Mouse (Mus musculus) limb, embryonic 10.5 days (tissue): ENCODE results near the gene Atxn2. TPM values are rescaled to one million over a fixed set of nuclear protein-coding genes. Genes with fewer than 3 reads are reported as not detected.
"Not testable (repeated sequence)": the region's sequence is repeated elsewhere in the genome, so short reads cannot be mapped to it uniquely, and the experiment has no call there.

Source experiments
- DNase-seq: peaks from one replicate; pipeline ENCODE4 v3.0.0-alpha.2; 2017; ENCODE audit warnings: low spot score
- H3K27ac ChIP-seq: fragments of 300-500 bp; sonication (generic); 2 replicates; pipeline ENCODE4 v1.5.1; 2016; ENCODE audit warnings: mild to moderate bottlenecking
- H3K27me3 ChIP-seq: fragments of 300-500 bp; sonication (generic); 2 replicates; pipeline ENCODE4 v1.6.1; 2016; ENCODE audit warnings: low read depth, mild to moderate bottlenecking; ENCODE audit not compliant: poor library complexity, severe bottlenecking
- H3K36me3 ChIP-seq: fragments of 300-500 bp; sonication (generic); 2 replicates; pipeline ENCODE4 v1.6.1; 2016; ENCODE audit warnings: mild to moderate bottlenecking, moderate library complexity
- H3K4me1 ChIP-seq: fragments of 300-500 bp; sonication (generic); 2 replicates; pipeline ENCODE4 v1.6.1; 2016
- H3K4me3 ChIP-seq: fragments of 300-500 bp; sonication (generic); 2 replicates; pipeline ENCODE4 v1.5.1; 2016; ENCODE audit warnings: mild to moderate bottlenecking, moderate library complexity
- H3K9me3 ChIP-seq: fragments of 300-500 bp; sonication (generic); replicated peaks from 2 replicates; pipeline ENCODE4 v1.6.1; 2016; ENCODE audit warnings: mild to moderate bottlenecking
- WGBS: fragments of 180-500 bp; shearing (Covaris S2); methylation state at CpG from one replicate; pipeline ENCODE4 v1.1.7; 2016; 5-methylcytosine and 5-hydroxymethylcytosine counted together
- polyA plus RNA-seq: library from polyadenylated mRNA; unstranded; fragments of >200 nt; fragmentation: Nextera tagmentation; extraction: Ambion mirVana; gene quantifications from 2 replicates; pipeline ENCODE4 v1.2.1, GENCODE M21; 2016

Atxn2 gene
- 40.2 and 52.6 TPM in 2 replicates for polyA plus RNA-seq

DNA sequence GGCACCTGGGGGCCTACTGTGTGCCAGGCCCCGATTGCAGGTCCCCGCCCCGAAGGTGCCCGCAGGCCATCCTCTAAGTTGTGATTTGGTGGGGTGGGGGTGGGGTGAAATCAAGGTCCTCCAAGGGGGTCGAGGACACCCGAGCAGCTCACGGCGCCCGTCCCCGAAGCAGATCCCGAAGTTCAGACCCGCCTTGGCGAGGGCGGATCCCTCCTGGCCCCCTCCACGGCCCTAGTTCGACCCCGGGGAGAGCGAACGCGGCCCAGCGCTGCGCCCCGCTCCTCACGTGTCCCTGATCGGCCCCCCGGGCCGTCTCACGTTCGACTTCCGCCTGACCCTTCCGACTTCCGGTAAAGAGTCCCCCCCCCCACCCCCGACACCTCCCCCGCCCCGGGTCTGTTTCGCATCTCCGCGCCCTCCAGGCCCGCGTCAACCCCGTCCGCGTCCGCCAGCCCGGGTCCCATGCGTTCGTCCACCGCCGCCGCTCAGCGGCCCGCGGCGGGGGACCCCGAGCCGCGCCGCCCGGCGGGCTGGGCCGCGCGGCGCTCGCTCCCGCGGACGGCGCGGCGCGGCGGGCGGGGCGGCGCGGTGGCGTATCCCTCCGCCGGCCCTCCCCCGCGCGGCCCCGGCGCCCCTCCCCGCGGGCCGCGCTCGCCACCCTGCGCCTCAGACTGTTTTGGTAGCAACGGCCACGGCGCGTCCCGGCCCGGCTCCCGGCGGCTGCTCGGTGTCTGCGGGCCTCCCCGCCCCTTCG lies at the start of gene Atxn2:
TSS of gene Atxn2 (plus strand) at position 164 of the 754 bp plus-strand sequence.
- DNase-seq, result peak; percentile 91
- WGBS, result 6% methylated on average over 97 of the region's 103 CpGs
- H3K36me3 ChIP-seq, result peaks cover 12% of the 10 kb centered on the region; the same call in 1 of the 2 replicates
- peak within 1 kb of the TSS; percentile 97 for H3K27ac ChIP-seq
- H3K4me1 ChIP-seq, result peaks cover 44% of the 10 kb centered on the region
- H3K9me3 ChIP-seq, result no peaks in the 10 kb centered on the region
- H3K4me3 ChIP-seq, result peak within 1 kb of the TSS; percentile 99
- no peaks in the 10 kb centered on the region for H3K27me3 ChIP-seq

DNA sequence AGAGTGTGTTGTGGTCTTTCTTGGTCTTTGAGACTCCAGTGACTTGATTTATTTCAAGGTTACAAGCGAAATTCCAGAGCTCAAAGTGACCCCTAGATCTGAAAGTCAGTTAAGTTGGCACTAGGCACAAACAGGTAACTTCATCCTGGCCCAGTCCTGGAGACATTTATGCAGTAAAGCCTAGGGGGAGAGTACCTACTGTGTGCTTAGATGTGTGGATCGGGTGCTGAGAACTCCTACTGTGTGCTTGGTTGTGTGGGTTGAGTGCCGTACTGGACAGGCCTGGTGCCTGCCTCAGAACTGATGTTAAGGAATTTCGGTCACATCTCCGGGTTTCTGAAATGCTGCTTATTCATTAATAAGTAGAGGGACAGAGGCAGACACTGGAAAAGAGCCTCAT lies 49.6 kb upstream of the Atxn2 start:
- Histone ChIP-seq H3K27me3 (no peaks in the 10 kb centered on the region), H3K36me3 (peaks cover 41% of the 10 kb centered on the region), H3K4me3 (peak overlapping the region; percentile 89), H3K4me1 (peaks cover 28% of the 10 kb centered on the region), H3K27ac (no peak overlapping the region), H3K9me3 (no peaks in the 10 kb centered on the region)
- DNase-seq, result no peak
- WGBS, result 90% methylated on average over 5 of the region's 5 CpGs

DNA sequence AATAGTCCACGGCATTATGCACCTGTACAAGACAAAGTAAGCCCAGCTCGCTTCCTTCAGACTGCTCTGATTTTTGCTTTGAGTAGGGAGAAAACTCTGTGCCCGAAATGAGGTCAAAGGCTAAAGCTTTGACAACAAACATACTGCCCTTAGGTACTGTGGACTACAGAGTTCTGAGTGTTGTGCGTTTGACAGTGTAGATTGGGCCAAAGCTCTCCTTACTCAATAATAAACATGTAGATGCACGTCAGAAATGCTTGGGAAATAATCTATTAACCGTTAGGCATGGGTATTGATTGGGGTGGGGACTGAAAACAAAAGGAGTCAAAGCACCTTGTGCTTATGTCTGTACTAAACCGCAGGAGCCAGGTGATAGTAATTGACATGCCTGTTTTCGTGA lies 47.7 kb upstream of the Atxn2 start:
- H3K27me3 ChIP-seq, result no peaks in the 10 kb centered on the region
- no peaks in the 10 kb centered on the region for H3K9me3 ChIP-seq
- DNase-seq, result no peak
- no peak overlapping the region for H3K27ac ChIP-seq
- peaks cover 28% of the 10 kb centered on the region for H3K4me1 ChIP-seq
- 88% methylated on average over 8 of the region's 8 CpGs for WGBS
- H3K4me3 ChIP-seq, result no peak overlapping the region
- H3K36me3 ChIP-seq, result peaks cover 57% of the 10 kb centered on the region

DNA sequence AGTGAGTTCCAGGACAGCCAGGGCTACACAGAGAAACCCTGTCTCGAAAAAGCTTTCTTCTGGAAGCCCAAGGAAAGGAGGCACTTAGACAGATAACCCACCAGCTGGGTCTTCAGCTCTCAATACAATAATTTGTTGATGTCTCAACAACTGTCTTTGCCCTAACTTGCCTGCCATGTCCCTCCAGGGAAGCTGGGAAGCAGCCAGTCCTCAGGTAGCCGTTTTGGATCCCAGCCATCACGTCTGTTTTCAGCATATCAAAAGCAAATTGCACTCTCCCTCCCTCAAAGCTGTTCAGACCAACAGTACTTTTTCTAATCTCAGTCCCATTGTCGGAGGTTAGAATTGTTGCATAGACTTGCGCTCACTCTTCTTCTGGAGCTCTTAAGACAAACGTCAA lies 47.1 kb upstream of the Atxn2 start:
- H3K27me3 ChIP-seq, result no peaks in the 10 kb centered on the region
- H3K27ac ChIP-seq, result no peak overlapping the region
- H3K36me3 ChIP-seq, result peaks cover 63% of the 10 kb centered on the region
- H3K9me3 ChIP-seq, result no peaks in the 10 kb centered on the region
- WGBS, result 86% methylated on average over 6 of the region's 6 CpGs
- H3K4me3 ChIP-seq, result no peak overlapping the region
- peaks cover 28% of the 10 kb centered on the region for H3K4me1 ChIP-seq
- DNase-seq, result no peak

DNA sequence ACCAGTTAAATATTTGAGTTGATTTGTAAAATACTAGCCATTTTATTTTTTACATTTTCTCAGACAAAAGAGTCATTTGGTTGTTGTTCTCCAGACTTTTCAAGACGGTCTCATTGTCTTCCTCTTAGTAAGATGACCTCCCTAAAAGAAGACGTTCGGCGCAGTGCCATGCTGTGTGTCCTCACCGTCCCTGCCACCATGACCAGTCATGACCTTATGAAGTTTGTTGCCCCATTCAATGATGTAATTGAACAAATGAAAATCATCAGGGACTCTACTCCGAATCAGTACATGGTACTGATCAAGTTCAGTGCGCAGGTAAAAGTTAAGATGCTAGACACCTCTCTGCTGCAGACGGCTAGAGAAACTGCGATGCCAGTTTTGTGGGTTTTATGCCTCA lies 46.2 kb upstream of the Atxn2 start:
- Histone ChIP-seq H3K4me1 (peaks cover 22% of the 10 kb centered on the region), H3K27me3 (no peaks in the 10 kb centered on the region), H3K9me3 (no peaks in the 10 kb centered on the region), H3K36me3 (peaks cover 72% of the 10 kb centered on the region), H3K4me3 (no peak overlapping the region), H3K27ac (no peak overlapping the region)
- DNase-seq, result no peak
- WGBS, result 95% methylated on average over 9 of the region's 9 CpGs

DNA sequence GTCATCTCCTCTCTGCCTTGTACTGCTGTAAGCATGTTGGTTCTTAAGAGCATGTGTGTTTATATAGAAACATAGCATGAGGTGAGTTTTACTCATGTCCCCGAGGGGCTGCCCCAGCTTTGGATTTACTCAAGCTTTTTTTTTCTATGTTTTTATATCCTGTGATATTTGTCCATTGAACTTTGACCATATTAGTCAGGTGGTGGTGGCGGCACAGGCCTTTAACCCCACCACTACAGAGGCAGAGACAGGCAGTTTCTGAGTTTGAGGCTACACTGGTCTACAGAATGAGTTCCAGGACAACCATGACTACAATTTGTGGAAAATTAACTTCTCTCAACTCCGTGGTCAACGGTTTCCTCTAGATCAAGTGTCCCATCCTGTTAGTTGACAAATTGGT lies 44.1 kb upstream of the Atxn2 start:
- Histone ChIP-seq H3K9me3 (no peaks in the 10 kb centered on the region), H3K27ac (no peak overlapping the region), H3K4me1 (peaks cover 1% of the 10 kb centered on the region; the same call in 1 of the 2 replicates), H3K27me3 (no peaks in the 10 kb centered on the region), H3K4me3 (no peak overlapping the region), H3K36me3 (peaks cover 88% of the 10 kb centered on the region)
- WGBS, result 95% methylated on average over 4 of the region's 4 CpGs
- DNase-seq, result no peak

DNA sequence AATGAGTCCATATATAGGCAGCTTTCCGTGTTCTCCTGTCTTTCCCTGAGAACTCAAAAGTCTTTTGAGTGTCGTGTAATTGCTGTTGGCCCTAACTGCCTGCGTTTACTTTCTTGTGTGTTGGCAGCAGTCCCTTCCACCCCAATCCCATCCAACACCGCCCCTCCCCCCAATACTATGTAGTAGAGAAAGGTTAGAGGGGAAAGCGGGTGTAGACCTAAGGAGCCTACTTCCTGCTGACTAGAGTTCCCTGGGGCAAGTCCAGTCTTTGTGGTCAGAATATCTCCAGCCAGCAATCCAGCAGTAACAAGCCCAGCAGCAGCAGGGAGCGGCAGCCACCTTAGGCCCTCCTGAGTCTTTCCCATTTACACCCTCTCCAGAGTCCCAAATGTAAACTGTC lies 42.7 kb upstream of the Atxn2 start:
- Histone ChIP-seq H3K9me3 (no peaks in the 10 kb centered on the region), H3K36me3 (peaks cover 89% of the 10 kb centered on the region), H3K27me3 (no peaks in the 10 kb centered on the region), H3K4me3 (no peak overlapping the region), H3K4me1 (no peaks in the 10 kb centered on the region), H3K27ac (no peak overlapping the region)
- no peak for DNase-seq
- 81% methylated on average over 6 of the region's 6 CpGs for WGBS

DNA sequence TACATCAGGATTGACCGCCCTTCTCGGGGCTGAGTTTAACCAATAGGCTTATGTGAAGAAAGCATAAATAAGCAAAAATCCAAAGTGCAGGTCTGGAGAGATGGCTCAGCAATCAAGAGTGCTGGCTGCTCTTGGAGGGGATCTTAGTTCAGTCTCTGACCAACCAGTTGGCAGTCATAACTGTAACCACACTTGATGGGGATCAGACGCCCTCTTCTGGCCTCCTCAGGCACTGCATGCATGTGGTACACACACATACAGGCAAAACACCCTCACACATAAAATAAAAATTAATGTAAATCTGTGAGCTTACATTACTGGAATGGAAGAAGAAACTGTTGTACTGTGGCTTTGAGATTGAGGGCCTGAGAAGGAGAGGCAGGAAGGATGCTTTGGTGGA lies 40.7 kb upstream of the Atxn2 start:
- Histone ChIP-seq H3K9me3 (no peaks in the 10 kb centered on the region), H3K4me3 (no peak overlapping the region), H3K27ac (no peak overlapping the region), H3K4me1 (no peaks in the 10 kb centered on the region), H3K36me3 (peaks cover 90% of the 10 kb centered on the region), H3K27me3 (no peaks in the 10 kb centered on the region)
- DNase-seq, result no peak
- 79% methylated on average over 3 of the region's 3 CpGs for whole genome bisulfite sequencing

DNA sequence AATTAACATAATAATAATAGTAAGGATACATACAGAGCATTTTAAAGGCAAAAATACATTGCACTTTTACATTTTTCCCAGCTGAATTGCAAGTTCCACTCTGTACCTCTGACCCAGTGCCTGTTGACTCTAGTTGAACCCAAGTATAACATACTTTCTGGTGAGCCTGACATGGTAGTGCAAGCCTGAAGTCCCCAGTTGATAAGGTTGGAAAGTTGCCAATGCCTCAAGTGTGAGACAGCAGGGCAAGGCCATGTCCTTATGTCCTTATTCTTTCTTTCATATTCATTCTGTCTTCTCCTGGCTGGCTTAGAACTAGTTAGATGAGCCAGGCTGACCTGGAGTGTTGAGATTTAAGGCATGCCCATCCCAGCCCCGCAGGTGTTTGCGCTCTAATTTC lies 28.9 kb upstream of the Atxn2 start:
- DNase-seq, result no peak
- Histone ChIP-seq H3K9me3 (no peaks in the 10 kb centered on the region), H3K27ac (no peak overlapping the region), H3K4me1 (no peaks in the 10 kb centered on the region), H3K4me3 (no peak overlapping the region), H3K36me3 (peaks cover 97% of the 10 kb centered on the region), H3K27me3 (no peaks in the 10 kb centered on the region)
- WGBS, result 98% methylated on average over 2 of the region's 2 CpGs

DNA sequence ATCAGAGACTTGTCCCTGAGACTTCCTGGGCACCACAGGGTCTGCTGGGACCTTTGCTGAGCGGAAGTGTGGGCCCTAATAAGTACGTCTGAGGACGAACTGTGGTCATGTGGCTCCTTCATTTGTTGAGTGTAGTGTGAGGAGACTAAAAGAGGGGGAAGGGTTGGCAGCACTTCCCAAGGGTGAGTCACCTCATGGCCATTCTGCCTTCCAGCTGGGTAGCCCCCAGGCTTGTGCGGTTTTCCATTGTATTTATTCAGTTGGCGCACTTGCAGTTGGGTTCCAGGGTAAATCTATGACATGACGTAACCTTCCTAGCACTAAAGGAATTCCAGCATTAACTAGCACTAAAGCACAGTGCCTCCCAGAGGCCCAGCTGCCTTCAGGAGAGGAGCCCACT lies 25.6 kb upstream of the Atxn2 start:
- WGBS, result 91% methylated on average over 6 of the region's 6 CpGs
- no peaks in the 10 kb centered on the region for H3K4me1 ChIP-seq
- no peak overlapping the region for H3K4me3 ChIP-seq
- no peaks in the 10 kb centered on the region for H3K9me3 ChIP-seq
- no peak for DNase-seq
- H3K36me3 ChIP-seq, result peaks cover 70% of the 10 kb centered on the region
- no peaks in the 10 kb centered on the region for H3K27me3 ChIP-seq
- no peak overlapping the region for H3K27ac ChIP-seq

DNA sequence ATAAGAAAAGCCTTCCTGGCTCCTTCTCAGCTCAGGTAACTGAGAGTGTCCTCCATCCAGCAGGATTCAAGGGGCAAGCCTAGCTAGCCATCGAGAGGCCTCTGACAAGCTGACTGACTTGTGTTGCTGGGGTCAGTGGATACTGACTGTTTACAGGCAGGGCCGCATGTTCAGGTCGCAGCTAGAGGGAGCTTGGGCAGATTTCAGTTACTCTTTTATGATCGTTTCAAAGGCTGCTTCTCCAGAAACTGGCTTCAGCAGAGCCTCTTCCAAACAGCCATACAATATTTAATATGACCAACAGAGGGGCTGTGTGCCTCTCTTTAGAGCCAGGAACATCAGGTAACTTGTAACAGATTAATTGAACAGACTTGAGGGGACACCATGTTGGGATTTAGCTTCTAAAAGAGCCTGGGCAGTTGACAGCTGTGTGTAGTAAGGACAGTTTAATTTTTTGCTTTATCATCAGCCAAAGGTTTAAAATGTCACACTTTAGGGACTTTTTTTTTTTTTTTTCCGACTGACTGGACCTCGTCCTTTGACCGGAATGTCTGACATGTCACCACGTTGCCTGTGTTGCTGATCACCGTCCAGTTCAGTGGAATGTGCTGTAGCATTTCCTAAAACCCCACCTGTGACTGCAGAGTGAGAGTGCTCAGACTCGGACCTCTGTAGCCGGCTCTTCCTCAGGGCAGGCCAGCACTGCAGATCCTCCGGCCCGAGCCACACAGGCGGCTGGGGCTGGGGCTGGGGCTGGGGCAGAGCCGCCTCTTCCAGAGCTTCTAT lies 24.8 kb upstream of the Atxn2 start:
- peaks cover 62% of the 10 kb centered on the region for H3K36me3 ChIP-seq
- H3K9me3 ChIP-seq, result no peaks in the 10 kb centered on the region
- H3K27ac ChIP-seq, result no peak overlapping the region
- H3K4me3 ChIP-seq, result no peak overlapping the region
- no peak for DNase-seq
- no peaks in the 10 kb centered on the region for H3K4me1 ChIP-seq
- WGBS, result 80% methylated on average over 15 of the region's 15 CpGs
- H3K27me3 ChIP-seq, result no peaks in the 10 kb centered on the region

DNA sequence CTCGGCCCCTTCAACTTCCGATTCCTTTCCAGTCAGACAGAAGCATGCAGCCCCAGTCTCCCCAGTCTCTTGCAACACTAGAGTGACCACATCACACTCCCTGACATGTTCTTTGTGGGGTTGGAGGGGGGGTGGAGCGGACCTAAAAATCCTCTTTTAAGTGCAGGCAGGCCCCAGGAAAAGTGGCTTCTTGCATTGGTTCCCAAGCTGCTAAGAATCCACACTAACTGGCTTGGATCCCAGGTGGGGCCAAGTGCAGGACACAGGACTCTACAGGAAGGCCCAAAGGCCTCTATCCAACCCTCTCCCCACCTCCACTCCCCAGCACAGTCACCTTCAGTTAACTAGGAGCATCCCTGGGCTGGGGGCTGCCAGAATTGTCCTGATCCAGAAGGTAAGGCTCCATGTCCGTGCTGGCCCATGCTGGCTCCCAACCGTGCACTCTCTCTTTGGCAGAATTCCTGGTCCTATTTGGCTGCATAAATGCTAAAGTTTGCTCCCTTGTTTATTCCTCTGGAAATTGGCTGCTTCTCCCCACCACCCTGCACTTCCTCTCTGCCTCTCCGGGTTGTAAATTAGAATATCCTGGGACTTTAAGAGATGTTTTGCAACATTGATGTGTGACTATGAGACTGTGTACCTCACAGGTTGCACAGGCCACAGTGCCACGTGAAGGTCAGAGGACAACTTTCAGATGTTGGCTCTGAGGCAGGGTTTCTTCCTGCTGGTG lies 20.5 kb upstream of the Atxn2 start:
- Histone ChIP-seq H3K9me3 (no peaks in the 10 kb centered on the region), H3K36me3 (peaks cover 20% of the 10 kb centered on the region), H3K4me1 (no peaks in the 10 kb centered on the region), H3K4me3 (no peak overlapping the region), H3K27ac (no peak overlapping the region), H3K27me3 (no peaks in the 10 kb centered on the region)
- no peak for DNase-seq
- 89% methylated on average over 7 of the region's 7 CpGs for WGBS

DNA sequence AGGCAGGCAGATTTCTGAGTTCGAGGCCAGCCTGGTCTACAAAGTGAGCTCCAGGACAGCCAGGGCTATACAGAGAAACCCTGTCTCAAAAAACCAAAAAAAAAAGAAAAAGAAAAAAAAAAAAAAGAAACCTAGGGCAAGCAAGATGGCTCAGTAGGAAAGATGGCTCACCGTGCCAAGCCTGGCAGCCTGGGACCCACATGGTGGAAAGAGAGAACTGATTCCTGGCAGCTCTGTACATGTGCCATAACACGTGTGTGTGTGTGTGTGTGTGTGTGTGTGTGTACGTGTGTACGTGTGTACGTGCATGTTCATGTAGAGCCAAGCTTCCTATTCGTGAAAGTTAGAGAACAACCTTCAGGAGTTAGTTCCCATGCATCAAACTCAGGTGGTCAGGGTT lies 19.7 kb upstream of the Atxn2 start:
- not testable (repeated sequence) for DNase-seq, H3K9me3 ChIP-seq, H3K27me3 ChIP-seq, H3K4me1 ChIP-seq, H3K27ac ChIP-seq, H3K4me3 ChIP-seq
- 96% methylated on average over 7 of the region's 7 CpGs for WGBS
- H3K36me3 ChIP-seq, result peaks cover 13% of the 10 kb centered on the region
